Mouse (Mus musculus): ENCODE results near the gene Begain.

The Begain gene

DNA sequence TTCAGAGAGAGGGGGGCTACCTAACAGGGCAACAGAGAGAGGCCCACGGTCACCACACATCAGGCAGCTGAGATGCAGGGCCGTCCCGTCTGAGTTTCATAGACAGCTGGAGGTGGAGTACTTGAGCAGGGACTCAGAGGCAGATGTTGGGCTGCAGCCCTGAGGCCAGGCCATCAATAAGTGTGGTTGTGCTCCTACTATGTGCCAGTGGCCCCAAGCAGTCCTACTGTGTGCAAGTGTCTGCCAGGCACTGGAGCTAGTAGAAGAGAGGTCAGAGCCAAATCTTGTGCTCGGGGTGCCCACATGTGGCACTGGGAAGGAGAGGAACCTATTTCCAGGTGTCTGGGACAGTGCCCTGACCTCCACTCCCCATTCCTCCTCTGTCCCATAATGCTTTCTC, 18.1 kb downstream of the Begain start:
- DNase-seq = no peak

DNA sequence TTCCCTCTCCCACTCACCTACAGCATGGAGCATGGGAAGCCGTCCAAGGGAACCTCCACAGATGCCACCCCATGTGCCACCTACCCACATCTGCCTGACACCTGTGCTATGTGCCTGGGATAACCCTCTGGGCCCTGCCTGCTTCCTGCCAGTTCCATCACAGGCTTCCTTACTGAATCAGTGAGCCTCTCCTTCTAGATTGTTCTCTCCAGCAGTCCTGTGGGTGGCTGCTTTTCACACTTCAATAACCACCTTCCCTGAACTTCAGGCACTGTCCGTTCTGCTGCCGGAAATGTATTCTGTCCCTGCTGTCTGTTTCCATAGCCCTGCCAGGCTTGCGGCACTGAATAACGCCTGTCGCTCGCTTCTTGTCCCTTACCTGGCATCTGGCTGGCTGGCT, 22.4 kb downstream of the Begain start:
- DNase-seq = no peak

DNA sequence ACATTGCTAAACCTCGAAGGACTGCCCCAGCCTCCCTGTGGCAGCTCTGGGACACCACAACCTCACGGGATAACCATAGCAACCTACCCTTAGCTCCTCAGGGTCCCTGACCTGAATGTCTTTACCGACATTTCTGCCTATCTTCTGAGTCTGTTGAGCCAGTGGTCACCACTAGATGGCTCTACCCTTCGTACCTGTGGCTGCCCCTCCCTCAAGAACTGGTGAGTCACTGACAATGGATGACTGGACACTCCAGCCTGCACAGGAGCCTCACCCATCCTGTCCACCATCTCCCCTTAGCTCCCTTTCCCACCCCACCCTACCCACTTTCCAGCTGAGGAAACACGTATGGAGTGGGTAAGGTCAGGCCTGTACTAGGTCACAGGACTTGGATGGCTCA, 23.5 kb downstream of the Begain start:
- no peak for DNase-seq

DNA sequence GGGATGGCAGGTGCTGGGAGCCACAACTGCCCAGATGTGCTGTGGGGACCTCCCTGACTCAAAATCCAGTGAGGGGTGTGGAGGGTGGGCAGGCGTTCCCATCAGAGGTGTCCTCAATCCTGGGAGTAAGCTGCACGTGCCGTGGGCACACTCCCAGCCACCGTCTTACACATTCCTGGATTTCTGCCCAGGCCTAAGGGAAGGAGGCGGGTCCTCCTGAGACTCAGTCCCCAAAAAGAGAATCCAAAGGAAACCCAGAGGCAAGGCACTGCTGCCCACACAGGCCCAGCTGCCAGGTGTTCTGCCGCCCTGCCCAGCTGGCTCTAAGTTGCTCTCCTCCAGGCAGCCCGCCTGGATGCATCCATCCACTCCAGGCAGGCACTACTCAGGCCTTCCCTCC, 28.7 kb downstream of the Begain start:
- no peak for DNase-seq

DNA sequence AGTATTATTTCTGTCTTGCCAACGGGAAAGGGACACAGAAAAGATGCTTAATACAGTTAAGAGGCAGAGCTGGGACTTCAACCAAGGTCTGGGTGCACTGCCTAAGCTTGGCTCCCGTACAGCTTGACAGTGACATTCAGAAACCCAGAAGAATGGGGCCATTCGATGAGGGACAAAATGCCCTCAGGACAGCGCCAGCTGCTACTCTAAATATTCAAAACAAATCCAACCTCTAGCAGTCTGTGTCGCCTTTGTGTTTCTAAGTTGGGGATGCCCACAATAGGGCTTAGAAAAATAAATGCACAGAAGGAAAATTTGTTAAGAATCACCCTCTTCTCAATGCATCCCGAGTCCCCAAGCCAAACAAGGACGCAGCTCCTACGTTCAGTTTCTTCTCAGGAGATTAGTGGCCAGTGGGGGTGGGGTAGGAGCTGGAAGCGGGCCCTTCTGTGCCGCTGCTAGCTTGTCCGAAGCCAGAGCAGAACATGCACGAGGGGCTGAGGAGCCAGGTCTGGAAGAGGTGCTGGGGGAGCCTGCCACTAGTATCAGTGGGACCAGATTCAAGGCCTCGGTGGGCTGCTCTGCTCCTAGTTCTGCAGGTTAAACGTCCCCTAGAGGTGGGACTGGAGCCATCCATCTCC, 29.7 kb downstream of the Begain start:
- peak; percentile 57 for DNase-seq

DNA sequence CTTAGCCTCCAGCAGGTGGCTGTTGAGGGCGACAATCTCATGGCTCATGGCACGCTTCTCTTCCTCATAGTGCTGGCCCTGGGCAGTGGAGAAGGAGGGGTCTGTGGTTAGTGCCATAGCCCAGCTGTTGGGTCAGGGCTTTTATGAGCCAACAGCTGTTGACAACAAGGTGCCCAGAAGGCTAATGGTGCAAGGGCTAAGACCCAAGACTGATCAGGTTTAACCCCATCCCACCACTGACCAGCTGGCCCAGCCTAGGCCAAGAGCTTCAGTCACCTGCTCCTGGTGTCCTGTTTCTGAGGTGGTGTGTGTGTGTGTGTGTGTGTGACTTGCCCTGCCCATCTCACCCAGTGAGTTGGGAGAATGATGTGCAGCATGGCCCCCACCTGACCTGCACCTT, 31.0 kb downstream of the Begain start:
- no peak for DNase-seq

DNA sequence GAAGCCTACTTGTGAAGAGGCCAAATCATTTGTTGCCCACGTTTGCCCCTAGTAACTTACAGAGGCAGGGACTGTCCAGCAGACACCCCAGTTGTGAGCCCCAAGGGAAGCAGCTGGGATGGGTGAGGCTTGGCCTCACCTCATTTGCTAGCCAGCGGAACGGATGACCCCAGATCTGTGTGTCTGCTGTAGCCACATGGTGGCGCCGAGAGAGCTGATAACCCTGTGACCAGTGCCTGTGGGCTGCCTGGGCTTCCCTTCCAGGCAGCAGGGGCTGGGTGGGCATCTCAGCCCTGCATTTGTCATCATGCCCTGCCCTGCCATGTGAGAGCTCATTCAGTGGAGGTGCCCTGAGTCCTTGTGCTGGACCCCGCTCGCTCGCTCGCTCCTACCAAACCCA, 44.2 kb downstream of the Begain start:
- peak; percentile 25 for DNase-seq

DNA sequence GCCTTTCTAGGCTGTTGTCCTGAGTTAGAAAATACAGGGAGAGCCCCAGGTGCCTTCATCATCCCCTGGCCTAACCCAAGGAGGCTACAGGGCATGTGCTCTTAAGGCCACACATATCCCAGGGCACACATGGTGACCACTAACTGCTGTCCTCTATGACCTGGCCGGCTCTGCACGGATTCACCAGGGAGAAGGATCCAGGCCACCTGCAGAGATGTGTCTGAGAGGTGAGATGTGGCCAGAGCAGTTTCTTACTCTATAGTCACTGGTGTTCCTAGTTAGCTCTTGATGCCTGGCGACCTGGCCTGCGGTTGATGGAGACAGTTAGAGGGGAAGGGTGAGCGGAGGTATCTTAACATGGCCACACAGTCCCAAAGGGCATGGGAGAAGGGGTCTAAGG, 45.1 kb downstream of the Begain start:
- no peak for DNase-seq

DNA sequence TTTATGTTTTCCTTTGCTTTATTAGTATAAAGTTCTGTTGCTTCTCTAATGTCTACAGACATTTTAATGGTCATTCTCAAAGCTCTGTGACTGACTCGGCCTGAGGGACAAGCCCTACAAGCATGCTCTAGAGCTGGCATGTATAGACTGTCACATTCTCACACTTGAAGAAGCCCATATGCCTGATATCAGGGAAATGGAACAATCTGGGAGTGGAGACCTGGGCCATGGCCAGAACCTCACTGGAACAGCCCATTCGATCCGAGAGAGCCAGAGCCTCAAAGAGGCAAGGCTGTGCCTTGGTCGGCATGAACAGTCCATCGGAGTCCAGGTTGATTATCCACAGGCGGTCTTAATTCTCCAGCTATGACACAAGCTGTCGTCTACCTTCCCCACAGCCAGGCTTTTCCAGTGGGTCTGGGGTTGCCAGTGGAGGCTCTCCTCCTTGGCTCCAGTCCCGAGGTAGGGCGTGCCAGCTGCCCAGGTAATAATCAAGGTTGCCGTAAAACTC, 45.8 kb downstream of the Begain start:
- peak; percentile 97 for DNase-seq

DNA sequence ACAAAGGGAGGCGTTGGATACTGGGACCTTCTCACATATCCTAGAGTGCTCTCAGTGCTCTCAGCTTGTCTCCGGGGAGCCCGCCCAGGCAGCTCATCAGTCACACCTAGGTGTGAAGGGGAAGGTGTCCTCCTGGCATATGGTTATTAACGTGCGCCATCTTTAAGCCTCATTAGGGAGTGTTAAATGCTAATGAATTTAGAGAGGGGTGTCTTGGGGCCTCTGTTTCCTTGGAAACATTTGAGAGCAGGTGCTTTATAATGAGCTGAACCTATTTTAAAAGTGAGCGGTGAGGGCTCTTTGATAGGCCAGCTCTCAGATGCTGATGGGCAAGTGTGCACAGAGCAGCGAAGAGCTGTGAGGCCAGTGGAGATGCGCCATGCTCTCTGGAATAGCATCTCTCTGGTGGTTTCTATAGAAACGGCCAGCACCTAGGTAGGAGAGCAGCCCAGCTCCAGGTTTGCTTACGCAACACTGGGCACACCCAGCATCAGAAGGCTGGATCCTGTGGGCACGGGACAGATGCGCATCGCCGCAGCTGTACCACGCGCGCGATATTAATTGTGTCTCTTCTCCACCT, 57.9 kb downstream of the Begain start:
- DNase-seq = no peak

DNA sequence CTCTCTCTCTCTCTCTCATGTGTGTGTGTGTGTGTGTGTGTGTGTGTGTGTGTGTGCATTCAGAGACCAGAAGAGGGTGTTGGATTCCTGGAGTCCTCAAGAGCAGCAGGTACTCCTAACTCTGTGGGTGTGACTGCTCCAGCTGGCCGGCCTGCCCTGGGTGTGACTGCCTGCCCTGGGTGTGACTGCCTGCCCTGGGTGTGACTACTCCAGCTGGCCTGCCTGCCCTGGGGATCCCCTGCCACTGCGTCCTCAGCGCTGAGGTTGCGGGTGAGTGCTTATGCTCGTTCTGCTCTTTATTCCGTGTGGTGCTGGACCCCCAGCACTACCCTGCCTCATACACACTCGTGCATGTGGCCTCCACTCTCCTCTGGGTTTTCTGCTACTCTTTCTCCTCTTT, 65.0 kb downstream of the Begain start:
- no peak for DNase-seq

DNA sequence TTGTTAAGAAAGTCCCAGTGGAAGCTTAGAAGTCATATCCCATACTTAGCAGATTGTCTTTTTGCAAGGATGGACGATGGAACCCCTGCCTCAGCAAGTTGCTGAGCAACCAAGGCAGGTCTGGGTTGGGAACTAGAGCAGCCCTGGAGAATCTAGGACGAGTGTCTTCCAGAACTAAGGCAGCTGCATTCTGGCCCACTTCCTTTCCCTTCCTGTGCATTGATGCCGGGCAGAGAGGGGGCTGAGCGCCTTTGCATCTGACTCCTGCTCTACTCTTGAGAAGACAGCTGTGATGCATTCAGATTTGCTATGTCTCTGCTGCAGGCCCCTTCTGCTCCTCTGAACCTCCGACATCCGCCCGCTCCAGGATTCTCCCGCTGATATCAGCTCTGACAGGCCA, 70.8 kb downstream of the Begain start:
- no peak for DNase-seq

DNA sequence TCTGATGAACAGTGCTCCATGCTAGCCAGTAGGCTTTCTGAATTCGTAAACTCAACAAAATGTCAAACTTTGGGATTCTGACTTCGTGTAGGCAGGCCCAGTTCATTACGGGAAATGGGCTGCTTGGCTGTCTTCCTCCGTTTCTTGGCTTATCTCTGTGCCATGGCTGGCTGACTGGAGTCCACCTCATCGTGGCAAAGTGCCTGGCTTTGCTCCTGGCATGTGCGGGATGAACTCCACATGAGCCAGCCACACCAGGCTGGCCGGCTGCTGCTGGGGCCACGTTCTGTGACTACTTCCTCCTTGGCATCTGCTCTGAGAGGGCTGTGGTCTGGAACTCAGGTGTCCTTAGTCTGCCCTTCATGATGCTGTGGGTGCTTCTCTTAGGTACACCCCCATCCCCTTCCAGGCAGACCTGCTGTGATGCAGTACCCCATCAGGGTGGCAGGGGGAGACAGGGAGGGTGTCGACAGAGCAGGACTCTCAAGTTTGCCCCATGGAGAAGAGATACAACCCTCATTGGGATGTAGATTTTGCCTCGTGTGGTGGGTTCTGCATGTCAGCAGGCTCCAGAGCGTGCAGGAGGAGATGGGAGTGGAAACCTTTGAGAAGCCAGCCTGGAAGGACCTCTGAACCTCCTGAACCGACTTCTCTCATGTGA, 71.9 kb downstream of the Begain start:
- peak; percentile 35 for DNase-seq

DNA sequence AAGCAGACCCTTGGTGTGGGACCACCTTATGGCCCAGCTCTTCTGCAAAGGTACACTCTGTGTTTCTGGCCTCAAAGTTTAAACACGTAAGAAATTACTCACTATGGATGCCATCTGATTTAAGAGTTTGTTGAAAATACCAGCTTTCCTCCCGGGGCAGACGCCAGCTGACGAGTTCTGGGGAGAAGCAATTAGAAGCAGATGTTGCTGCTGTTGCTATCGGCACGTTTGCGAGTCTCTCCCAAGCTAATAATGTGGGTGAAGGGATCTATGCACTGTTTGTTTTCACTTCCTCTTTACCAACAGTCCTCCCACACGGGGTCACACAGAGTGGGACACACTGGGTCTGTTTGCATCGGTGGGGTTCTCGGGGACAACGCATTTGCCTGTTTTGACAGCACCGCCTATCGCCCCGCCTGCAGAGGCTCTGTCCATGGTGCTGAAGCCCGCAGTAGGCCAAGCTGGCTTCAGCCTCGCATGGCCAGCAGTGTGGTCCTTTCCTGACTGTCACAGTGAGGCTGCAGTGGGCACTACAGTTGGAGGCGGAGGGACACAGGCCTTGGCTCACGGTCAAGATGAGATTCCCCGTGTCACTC, 73.5 kb downstream of the Begain start:
- DNase-seq = no peak

DNA sequence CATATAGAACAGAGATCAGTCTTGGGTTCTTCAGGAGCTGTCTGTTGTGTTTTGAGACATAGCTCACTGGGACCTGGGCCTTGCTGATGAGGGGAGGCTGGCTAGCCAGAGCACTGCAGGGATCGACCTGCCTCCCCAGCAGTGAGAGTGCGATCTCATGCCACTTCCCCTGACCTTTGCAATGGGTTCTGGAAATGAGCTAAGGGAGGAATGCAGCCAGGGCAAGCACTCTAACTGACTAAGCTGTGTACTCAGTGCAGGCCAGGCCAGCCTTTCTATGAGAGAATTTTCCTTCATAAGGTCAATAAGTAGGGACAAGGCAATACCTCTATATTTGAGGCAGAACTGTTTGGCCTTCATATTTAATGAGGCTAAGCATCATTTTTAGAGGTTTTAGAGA, 75.0 kb downstream of the Begain start:
- DNase-seq = no peak

DNA sequence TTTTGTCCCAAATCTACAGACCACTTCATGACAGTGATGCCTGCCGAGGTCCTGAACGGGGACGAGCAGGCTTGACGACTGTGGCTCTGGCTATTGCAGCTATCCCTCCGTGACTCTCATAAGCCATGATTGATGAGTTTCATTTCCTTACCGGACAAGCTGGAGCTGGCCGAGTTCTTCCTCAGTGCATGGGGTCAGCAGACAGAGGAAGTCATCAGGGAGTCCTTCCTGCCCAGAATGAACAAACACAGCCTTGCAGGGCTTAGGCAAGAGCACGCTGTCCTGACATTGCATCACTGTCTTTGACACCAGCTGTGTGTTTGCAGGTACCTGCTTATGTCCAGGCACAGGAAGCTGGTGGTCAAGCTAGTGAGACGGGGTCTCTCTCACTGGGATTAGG, 77.6 kb downstream of the Begain start:
- DNase-seq = no peak

DNA sequence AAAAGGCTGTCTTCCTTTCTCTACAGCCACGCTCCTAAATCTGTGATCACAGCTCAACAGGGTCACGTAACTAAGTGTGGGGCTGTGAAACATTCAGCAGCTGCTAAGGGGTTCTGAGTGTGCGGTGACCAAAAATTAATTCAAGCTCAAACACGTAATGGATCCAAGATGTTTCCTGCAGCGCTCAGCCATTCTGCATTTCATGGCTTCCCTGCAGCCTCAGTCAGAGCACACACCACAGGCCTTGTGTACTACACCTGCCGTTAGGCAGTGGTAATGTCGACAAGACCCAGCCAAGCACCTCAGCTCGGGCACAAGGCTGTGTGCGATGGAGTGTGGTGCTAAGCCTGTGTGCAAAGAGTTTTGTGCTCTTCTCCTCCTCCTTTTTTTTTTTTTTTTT, 80.6 kb downstream of the Begain start:
- no peak for DNase-seq

DNA sequence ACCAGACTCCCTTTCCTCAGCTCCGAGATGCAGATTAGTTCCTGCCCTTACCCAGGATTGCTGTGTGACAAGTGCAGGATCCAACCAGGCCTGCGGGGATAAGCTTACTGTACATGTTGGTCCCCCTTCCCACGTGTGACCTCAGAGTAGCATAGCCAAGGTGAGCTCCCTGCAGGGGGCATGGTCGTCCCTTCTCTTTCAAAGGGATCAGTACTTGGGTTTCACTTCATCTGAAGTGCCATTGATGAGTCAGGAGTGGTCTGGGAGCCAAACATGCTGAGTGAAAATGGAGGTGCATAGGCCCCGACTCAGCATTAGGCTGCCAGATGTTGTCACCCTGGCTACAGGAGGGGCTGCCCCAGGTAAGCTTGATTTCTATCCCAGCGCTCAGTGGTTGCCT, 83.0 kb downstream of the Begain start:
- no peak for DNase-seq

DNA sequence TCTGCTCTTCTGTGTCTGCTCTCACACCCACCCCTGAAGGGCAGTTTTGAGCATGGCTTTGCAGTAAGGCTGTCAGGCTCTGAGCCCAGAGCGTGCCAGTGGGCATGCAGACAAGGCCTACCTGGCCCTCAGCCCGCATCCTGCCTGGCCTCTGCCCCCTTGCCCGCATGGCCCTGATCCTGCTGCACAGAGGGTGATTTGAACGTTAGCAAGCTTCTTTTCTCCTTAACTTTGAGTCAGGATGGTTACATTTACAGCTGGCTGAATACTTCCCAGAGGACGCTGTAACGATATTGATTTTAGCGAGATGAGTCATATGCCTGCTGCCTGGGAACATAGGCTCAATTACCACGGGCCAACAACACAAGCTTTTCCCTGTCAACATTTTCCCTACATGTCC, 83.5 kb downstream of the Begain start:
- DNase-seq = no peak

DNA sequence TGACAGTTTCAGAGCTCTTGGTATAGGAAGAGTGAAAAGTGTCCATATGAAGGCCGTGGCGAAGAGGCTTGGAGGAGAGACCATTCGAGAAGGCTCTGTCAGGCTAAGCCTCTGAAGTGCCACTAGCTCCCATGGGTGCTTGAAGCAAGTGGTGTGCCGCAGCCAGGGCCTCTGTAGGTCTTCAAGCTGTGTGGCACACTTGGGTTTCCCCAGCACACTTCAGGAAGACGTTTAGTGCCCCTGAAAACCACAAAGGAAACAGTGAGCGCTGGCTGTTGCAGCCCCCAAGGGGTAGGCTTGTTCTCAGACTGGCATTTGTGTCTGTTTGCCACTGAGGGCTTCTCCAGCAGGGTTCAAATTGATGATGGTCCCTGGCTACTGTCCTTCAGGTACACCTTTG, 84.5 kb downstream of the Begain start:
- DNase-seq = no peak

DNA sequence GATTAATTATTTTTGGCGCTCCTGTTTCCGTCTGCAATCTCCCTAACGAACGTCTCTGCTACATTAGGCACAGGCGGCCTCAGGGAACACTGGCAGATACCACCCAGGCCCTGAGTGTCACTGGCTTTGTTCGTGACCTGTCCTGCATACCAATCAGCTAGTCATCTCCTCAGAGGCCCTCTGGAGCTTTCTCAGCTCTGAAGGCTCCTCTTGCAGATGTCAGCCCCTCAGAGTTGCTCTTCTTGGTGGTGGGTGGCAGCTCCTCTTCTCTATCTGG, 85.4 kb downstream of the Begain start:
- no peak for DNase-seq

Data from cerebellum, adult 9-11 months (tissue).